Mouse (Mus musculus) hematopoietic stem cell, adult 5-6 weeks (primary cell): ENCODE data around the gene Klhl25. TPM values are rescaled to one million over a fixed set of nuclear protein-coding genes. Genes with fewer than 3 reads are reported as not detected.
"Not testable (repeated sequence)": the region's sequence is repeated elsewhere in the genome, so short reads cannot be mapped to it uniquely, and the experiment has no call there.

Experiments
- ATAC-seq, 2 experiments: fragments of 125-278 bp in 1 of 2; replicated peaks in 1 of 2; 2 replicates each; pipeline ENCODE4 v1.8.0; 2016 to 2017; ENCODE audit warnings: inconsistent platforms in 2 of 2, mild to moderate bottlenecking in 2 of 2, moderate number of reproducible peaks in 2 of 2, low read depth in 1 of 2, moderate TSS enrichment in 1 of 2; ENCODE audit not compliant: low FRiP score in 2 of 2, poor library complexity in 2 of 2, severe bottlenecking in 2 of 2, insufficient read depth in 1 of 2, low TSS enrichment in 1 of 2
- total RNA-seq: library from RNA; stranded (forward); fragments of 172-1452, 232-1000 nt; gene quantifications from 2 replicates; pipeline ENCODE4 v1.2.3, GENCODE M21; 2017

Gene Klhl25
- total RNA-seq, 1 experiment from 2014 or later, result 8.6 TPM

- ATAC-seq, result no peak
Observed at GRCm38 (mm10) chr7:75899102-75899501, 51.0 kb downstream of the Klhl25 start.

GRCm38 (mm10) chr7:75899517-75899916 lies 51.4 kb downstream of the Klhl25 start:
- no peak for ATAC-seq

- ATAC-seq, result peak in 1 of 2 experiments; percentile 49; a peak in 1 of 4 replicates
Observed at GRCm38 (mm10) chr7:75899954-75900353, 51.8 kb downstream of the Klhl25 start.

- ATAC-seq, result no peak
Observed at GRCm38 (mm10) chr7:75905145-75905544, 57.0 kb downstream of the Klhl25 start.

GRCm38 (mm10) chr7:75910035-75910651 lies 62.0 kb downstream of the Klhl25 start:
- peak; percentile 81 to 83 for ATAC-seq

- no peak for ATAC-seq
Observed at GRCm38 (mm10) chr7:75910652-75911035, 62.5 kb downstream of the Klhl25 start.

- peak; percentile 83 to 89 for ATAC-seq
Observed at GRCm38 (mm10) chr7:75913952-75914351, 65.8 kb downstream of the Klhl25 start.

- ATAC-seq, result not testable (repeated sequence)
Observed at GRCm38 (mm10) chr7:75915550-75915949, 67.4 kb downstream of the Klhl25 start.

- ATAC-seq, result no peak
Observed at GRCm38 (mm10) chr7:75917662-75918061, 69.6 kb downstream of the Klhl25 start.

GRCm38 (mm10) chr7:75919745-75920144 lies 71.6 kb downstream of the Klhl25 start:
- ATAC-seq, result not testable (repeated sequence)
